Mouse (Mus musculus) left cerebral cortex, adult 9 months (tissue): ENCODE data around the gene H2-DMa.
A peak's percentile ranks its signal among the peaks of the same experiment; 100 is the strongest.

ENCODE experiments used
- DNase-seq, 2 experiments: peaks; one replicate each; pipeline ENCODE4 v3.0.0; 2022; ENCODE audit warnings: low spot score in 2 of 2

H2-DMa gene

DNA sequence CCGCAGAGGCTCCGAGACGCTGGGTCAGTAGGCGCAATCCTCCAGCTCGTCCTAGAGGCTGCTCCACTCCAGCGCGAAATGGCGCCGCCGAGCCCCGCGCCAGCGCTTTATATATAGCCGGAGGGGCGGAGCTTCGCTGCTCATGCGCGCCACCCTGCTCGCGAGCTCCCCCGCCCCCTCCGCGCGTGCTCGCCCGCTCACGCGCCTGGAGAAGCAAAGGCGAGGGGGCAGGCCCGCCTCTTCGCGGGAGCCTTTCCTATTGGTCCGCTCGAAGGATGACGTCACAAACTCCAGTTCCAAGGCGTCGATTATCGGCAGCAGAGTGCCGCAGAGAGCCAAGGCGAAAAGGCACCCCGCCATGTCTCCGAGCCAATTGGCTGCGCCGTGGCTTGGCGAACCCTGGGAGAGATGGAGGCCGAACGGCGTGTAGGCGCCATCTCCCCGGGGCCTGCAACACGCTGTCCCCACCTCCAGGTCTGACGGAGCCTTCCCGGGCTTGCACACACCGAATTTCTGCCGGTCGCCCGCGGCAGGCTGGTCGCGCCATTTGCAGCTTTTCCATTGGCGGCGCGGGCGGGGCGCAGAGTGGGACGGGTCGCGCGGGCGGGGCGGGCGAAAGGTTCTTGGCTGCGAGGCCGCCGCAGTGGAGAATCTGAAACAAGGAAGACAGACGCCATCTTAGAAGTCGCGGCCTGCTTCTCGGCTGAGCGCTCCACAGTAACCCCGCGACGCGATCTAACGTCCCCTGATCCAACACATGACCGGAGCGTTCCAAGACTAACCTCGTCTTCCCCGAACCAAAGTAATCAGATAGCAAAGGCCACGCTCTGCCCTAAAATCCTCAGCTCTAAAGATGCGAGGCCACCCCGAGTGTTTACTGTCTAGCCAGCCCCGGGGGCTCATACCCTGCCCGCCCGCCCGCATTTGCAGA lies at the start of gene H2-DMa:
TSS of gene H2-DMa (plus strand) at position 293 of the 931 bp plus-strand sequence.
- peak; percentile 98 to 99 for DNase-seq

- no peak for DNase-seq
Measured at GRCm38 (mm10) chr17:34072091-34072490, 47.2 kb upstream of the H2-DMa start.

DNA sequence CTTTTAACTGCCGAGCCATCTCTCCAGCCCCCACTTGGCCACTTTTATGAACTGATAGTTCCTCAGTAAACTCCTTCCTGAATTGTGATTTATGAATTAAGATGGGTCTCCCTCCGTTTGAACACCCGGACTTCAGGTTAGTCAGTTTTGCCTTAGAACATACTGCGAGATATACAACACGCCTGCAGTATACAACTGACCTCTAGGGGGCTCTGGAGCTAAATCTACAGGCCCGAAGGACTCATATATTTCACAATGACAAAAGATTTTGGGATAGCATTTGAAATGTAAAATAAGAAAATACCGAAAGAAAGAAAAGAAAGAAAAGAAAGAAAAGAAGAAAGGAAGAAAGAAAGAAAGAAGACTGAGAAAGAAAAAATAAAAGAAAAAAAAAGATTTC lies 44.1 kb upstream of the H2-DMa start:
- peak in 1 of 2 experiments; percentile 70 for DNase-seq

DNA sequence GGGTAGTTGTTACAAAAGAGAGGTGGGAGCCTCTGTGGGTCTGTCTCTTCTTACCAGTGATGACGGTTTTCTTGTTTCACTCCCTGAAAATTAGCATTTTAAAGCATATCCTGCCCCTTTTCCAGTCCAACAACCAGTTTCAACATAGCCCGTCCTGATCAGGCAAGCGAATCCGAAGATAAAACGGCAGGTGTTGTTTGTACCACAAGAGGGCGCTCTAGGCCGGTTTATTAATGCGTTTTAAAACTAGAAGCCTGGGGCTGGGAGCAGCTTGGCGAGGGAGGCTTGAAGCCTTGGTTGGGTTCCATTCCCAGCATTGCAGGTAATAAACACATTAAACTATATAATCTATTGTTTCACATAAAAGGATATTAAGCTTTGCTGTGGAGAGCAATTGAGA lies 41.8 kb upstream of the H2-DMa start:
- DNase-seq = peak in 1 of 2 experiments; percentile 72

DNA sequence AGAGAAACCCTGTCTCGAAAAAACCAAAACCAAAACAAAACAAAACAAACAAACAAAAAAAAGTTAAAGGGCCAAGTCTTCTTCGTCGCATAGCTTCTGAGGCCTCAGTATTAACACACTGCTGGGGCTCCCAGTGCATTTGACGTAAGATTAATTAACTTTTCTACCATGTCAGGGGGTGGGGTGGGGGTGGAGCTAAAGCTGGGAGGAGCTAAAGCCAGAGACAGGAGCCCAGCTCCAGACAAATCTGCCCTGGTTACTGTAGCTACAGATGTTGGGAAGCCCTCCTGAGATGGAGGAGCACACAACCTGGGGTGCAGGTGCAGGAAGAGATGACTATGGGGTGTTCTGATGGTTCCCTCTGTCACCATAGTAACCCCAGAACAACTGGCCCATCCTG lies 41.2 kb upstream of the H2-DMa start:
- DNase-seq = no peak

GRCm38 (mm10) chr17:34079002-34079401 lies 40.3 kb upstream of the H2-DMa start:
- DNase-seq = no peak

- DNase-seq = peak; percentile 37 to 48
Measured at GRCm38 (mm10) chr17:34079621-34080020, 39.7 kb upstream of the H2-DMa start.

- no peak for DNase-seq
Measured at GRCm38 (mm10) chr17:34083104-34083503, 36.2 kb upstream of the H2-DMa start.

DNA sequence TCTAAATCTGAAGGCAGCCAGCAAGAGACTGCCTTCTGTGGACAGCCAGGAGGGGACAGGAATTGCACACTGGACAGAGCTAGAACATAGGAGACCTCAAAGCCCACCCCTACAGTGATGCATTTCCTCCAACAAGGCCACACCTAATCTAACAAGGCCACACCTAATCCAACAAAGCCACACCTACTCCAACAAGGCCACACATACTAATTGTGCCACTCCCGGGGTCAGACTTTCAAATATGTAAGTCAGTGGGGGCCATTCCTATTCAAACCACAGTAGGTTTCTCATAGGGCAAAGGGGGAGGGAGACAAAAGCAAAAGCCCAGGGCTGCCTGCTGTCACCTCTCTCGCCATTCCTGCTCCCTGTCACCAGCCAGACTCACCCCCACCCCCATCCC lies 32.0 kb upstream of the H2-DMa start:
- DNase-seq = no peak

DNA sequence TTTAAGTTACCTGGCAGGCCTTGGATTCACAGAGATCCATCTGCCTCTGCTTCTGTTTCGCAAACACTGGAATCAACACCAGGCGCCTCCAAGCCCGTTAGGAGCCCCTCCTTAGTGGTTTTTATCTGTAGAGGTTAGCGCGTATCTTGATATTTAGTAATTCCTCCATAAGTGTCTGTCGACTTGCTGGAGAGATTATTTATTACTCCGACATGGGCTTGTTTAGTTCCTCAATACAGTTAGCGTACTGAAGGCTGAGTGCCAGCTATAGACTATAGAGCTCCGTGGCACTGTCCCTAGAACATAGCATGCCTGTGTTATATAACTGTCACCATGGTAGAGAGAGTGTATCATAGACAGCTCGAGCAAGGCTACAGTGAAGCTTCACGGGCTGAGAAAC lies 31.2 kb upstream of the H2-DMa start:
- DNase-seq = no peak

- DNase-seq = no peak
Measured at GRCm38 (mm10) chr17:34090923-34091322, 28.4 kb upstream of the H2-DMa start.

DNA sequence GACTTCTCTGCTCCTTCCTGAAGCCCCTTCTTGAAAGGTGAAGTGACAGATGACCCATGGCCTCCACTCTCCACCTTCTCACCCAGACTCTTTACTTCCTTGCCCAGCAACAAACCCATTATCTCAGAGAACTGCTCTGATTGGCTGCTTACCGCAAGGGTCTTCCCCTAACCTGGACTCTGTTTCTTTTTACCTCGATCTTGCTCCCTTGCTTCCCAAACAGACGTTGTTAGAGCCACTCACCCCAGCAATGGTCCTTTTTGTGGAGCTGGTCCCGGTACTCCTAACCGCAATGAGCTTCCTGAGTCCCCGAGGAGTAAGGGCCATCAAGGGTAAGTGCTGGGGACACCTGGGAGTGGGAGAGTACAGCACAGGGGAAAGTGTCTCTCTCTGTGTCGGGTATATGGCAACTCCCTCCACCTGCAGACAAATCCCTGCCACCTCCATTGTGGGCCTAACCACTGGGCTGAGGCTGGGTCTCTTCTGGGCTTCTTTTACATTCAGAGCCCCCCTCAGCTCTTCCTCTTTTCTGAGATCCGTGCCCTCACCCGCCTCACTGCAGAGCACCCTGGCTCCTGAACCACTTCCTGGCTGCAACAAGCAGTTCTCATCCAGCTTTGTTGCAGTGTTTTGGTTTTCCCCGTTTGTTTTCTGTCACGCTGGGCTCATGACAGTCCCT lies 27.0 kb upstream of the H2-DMa start, which contains the start of gene H2-Oa:
TSS of gene H2-Oa (plus strand) at position 144 of the 679 bp plus-strand sequence.
- no peak for DNase-seq

- no peak for DNase-seq
Measured at GRCm38 (mm10) chr17:34093199-34093874, 26.0 kb upstream of the H2-DMa start.

GRCm38 (mm10) chr17:34094283-34095035 lies 24.9 kb upstream of the H2-DMa start:
- DNase-seq = no peak

DNA sequence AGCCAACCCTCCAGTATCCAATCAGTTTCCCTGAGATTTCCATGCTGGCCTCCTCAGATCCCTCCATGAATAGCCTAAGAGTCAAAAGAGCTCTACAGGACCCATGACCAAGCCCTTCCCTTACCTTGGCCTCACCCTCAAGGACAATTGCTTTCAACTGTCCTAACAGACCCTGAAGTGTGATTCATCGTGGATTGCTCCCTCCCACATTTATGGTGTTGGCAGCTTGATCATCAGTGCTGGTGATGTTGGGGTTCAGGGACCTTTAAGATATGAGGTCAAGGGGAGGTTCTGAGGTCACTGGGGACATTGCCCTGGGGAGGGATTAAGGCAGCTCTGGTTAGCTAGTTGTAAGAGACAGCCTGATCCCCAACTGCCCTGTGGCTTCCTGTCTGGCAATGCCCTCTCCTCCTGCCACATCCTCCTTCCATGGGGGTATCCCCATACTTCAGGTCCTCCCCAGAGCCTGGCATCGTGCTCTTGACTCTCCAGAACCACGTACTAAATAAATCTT lies 22.8 kb upstream of the H2-DMa start:
- DNase-seq = no peak

DNA sequence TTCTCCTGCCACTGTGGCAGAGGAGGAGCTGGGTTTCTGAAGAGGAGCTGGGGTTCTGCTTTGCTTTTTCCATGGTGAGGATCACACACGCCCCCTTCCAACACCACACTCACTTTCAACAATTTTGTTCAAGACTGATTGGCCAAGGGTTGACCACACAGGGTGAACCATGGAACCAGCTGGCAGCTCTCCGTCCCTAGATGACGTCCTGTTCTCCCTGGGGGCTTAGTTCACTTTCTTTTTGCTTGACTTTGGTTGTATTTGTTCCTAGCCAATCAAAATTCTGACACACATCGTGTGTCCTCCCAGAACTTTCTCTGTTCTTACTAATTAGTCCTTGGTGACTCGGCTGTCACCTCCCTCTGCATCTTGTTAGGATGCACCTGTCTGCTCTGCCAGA lies 22.1 kb upstream of the H2-DMa start:
- no peak for DNase-seq

DNA sequence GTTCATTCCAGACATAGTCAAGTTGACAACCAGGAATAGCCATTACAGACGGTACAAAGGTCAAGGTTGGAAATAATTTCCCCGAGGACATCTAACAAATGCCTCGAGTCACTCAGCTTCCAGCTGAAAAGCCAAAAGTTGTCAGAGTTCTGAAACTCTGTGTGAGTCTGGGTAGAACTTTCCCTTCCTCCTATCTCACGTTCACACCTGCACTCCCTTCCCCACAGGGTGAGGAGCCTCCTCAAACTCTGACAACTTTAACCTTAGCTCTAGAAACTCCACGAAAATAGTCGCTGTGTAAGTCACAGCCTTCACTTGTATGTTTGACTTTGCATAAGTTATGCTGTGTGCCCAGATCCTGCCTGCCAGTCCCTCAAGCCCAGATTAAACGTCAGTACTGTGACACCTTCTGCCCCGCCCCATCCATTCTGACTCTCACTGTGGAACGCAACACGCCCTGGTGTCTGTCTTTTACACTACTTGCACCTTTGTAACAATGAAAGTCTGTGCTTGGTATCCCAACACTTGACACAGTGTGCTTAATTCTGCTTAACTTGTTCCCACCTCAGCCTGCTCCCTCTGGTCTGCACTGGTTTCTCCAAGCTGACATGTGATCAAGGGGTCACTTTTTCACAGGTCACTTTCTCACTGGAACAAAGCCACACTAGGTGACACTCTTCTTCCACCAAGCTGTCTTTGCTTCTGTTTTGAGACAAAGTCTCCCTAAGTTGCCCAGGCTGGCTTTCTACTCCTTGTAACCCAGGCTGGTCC lies 20.4 kb upstream of the H2-DMa start:
- no peak for DNase-seq

DNA sequence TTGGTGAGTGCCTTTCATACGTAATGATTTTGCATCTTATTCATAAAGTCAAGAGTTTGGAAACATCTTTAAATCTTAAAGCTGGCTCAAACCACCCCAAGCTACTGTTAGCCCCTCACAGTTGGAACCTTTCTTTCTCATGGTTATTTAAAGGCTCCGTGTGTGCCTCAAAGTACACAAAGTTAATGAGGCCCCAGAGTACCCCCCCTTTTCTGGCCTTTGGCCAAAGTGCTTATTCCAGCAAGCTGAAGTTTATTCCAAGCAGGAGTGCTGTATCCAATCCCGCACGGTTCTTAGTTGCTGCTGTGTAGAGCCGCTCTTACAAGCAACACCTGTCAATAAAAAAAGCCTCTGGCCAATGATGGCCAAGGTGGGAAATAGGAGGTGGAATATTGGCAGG lies 19.8 kb upstream of the H2-DMa start:
- DNase-seq = no peak

- no peak for DNase-seq
Measured at GRCm38 (mm10) chr17:34101185-34101584, 18.2 kb upstream of the H2-DMa start.

- DNase-seq = peak in 1 of 2 experiments; percentile 95
Measured at GRCm38 (mm10) chr17:34101604-34102032, 17.7 kb upstream of the H2-DMa start.
